Mouse (Mus musculus): Measurements from ENCODE around the gene Etnk1. TPM values are rescaled to one million over a fixed set of nuclear protein-coding genes. Genes with fewer than 3 reads are reported as not detected.

The Etnk1 gene
- total and polyA plus RNA-seq, 3 experiments: 29.9 to 37.0 (median 33.6) TPM

- Histone ChIP-seq H3K4me1 (ENCODE audit: control insufficient read depth in 1 of 2, insufficient read depth in 2 of 2, low read length in 2 of 2) (no peaks in the 10 kb centered on the region), H3K27me3 (ENCODE audit: control insufficient read depth in 1 of 2, insufficient read depth in 2 of 2, low read length in 2 of 2) (no peaks in the 10 kb centered on the region; a peak in 1 of 4 replicates), H3K9me3 (replicated peaks; ENCODE audit: insufficient read depth, low read length) (no peaks in the 10 kb centered on the region), H3K4me3 (ENCODE audit: control insufficient read depth in 1 of 2, insufficient read depth in 1 of 2, low read depth in 2 of 2, low read length in 2 of 2) (no peak overlapping the region), H3K9ac (ENCODE audit: control insufficient read depth, low read depth, low read length, poor library complexity, severe bottlenecking) (no peak overlapping the region), H3K79me2 (ENCODE audit: control insufficient read depth, insufficient read depth, low read length, poor library complexity) (no peaks in the 10 kb centered on the region), H3K27ac (ENCODE audit: control insufficient read depth, low read depth, low read length) (no peak overlapping the region), H3K36me3 (ENCODE audit: control insufficient read depth in 1 of 2, insufficient read depth in 2 of 2, low read length in 2 of 2) (no peaks in the 10 kb centered on the region)
- TF ChIP-seq POLR2A (IDR thresholded peaks at IDR 0.05; ENCODE audit: control insufficient read depth in 1 of 2, insufficient read depth in 1 of 2, low read depth in 1 of 2, low read length in 2 of 2, poor library complexity in 1 of 2): no peak
- TF ChIP-seq ELF1 (IDR thresholded peaks at IDR 0.05; ENCODE audit: low read depth, low read length): no peak
- TF ChIP-seq RAD21 (IDR thresholded peaks at IDR 0.05; ENCODE audit: low read depth, low read length): no peak
- no peak for TF ChIP-seq RCOR1 (IDR thresholded peaks at IDR 0.05; ENCODE audit: low read depth, low read length)
- TF ChIP-seq UBTF (IDR thresholded peaks at IDR 0.05; ENCODE audit: borderline replicate concordance, insufficient read depth, low read depth, low read length): no peak
- TF ChIP-seq ZNF384 (IDR thresholded peaks at IDR 0.05; ENCODE audit: low read depth, low read length): no peak
- no peak for TF ChIP-seq ZKSCAN1 (IDR thresholded peaks at IDR 0.05; ENCODE audit: low read depth, low read length)
- TF ChIP-seq JUND (IDR thresholded peaks at IDR 0.05; ENCODE audit: low read depth, low read length): no peak
- no peak for TF ChIP-seq TCF12 (IDR thresholded peaks at IDR 0.05; ENCODE audit: low read depth, low read length)
- TF ChIP-seq TBP (IDR thresholded peaks at IDR 0.05; ENCODE audit: low read depth, low read length): no peak
- no peak for TF ChIP-seq GABPA (IDR thresholded peaks at IDR 0.05; ENCODE audit: low read depth, low read length)
- TF ChIP-seq MEF2A (IDR thresholded peaks at IDR 0.05; ENCODE audit: extremely low read depth, insufficient replicate concordance, low read depth, low read length, poor library complexity, severe bottlenecking): no peak
- TF ChIP-seq MAZ (IDR thresholded peaks at IDR 0.05; ENCODE audit: low read depth, low read length): no peak
- TF ChIP-seq CHD2 (IDR thresholded peaks at IDR 0.05; ENCODE audit: low read length): no peak
- TF ChIP-seq MXI1 (IDR thresholded peaks at IDR 0.05; ENCODE audit: low read depth, low read length): no peak
- TF ChIP-seq MYC (IDR thresholded peaks at IDR 0.05; ENCODE audit: low read depth, low read length): no peak
- DNase-seq (ENCODE audit: low read depth, low spot score): no peak
Measured at GRCm38 (mm10) chr6:143259870-143260559, 93.0 kb downstream of the Etnk1 start.

DNA sequence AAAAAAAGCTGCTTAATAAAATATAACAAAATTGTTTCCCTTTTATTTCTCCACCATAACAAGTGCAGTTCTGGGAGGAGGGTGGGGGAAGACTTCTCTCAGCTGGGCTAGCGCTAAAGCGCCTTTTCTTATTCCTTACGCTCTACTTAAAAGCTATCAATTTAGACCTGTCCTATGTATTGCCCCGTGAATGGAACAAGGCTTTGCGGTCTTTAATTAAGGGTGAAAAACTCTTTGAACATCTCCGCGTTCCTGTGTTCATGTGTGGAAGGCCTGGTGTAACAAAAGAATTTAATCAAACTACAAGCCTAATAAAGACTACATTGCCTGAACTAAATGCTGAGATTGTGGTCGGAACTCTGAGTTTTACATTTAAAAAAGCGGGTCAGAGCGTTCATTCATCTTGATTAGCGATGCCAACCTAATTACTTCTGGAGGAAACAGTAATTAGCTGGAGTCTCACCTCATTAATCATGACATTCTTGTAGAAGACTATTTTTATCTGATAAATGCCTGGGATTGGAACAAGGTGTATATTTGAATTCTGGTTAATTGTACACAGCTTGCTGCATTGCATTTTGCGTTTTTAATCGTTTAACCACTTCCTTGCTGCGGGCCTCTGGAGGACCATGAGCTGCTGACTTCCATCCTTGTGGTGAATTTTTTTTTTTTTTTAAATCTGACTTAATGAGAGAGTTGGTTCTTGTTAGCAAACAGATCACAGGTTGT, 93.7 kb downstream of the Etnk1 start:
- Histone ChIP-seq H3K27ac (ENCODE audit: control insufficient read depth, low read depth, low read length) (no peak overlapping the region), H3K9ac (ENCODE audit: control insufficient read depth, low read depth, low read length, poor library complexity, severe bottlenecking) (no peak overlapping the region), H3K36me3 (ENCODE audit: control insufficient read depth in 1 of 2, insufficient read depth in 2 of 2, low read length in 2 of 2) (no peaks in the 10 kb centered on the region), H3K79me2 (ENCODE audit: control insufficient read depth, insufficient read depth, low read length, poor library complexity) (no peaks in the 10 kb centered on the region), H3K27me3 (ENCODE audit: control insufficient read depth in 1 of 2, insufficient read depth in 2 of 2, low read length in 2 of 2) (no peaks in the 10 kb centered on the region; a peak in 1 of 4 replicates), H3K4me3 (ENCODE audit: control insufficient read depth in 1 of 2, insufficient read depth in 1 of 2, low read depth in 2 of 2, low read length in 2 of 2) (no peak overlapping the region), H3K9me3 (replicated peaks; ENCODE audit: insufficient read depth, low read length) (no peaks in the 10 kb centered on the region), H3K4me1 (ENCODE audit: control insufficient read depth in 1 of 2, insufficient read depth in 2 of 2, low read length in 2 of 2) (no peaks in the 10 kb centered on the region)
- no peak for TF ChIP-seq CHD2 (IDR thresholded peaks at IDR 0.05; ENCODE audit: low read length)
- TF ChIP-seq GATA1 (IDR thresholded peaks at IDR 0.05; ENCODE audit: low read depth, low read length): no peak
- no peak for TF ChIP-seq ZC3H11A (IDR thresholded peaks at IDR 0.05; ENCODE audit: low read depth, low read length)
- TF ChIP-seq NRF1 (IDR thresholded peaks at IDR 0.05; ENCODE audit: insufficient read depth, low read depth, low read length, poor library complexity, severe bottlenecking): no peak
- TF ChIP-seq BHLHE40 (IDR thresholded peaks at IDR 0.05; ENCODE audit: borderline replicate concordance, low read depth, low read length): no peak
- TF ChIP-seq RCOR1 (IDR thresholded peaks at IDR 0.05; ENCODE audit: low read depth, low read length): no peak
- no peak for TF ChIP-seq ELF1 (IDR thresholded peaks at IDR 0.05; ENCODE audit: low read depth, low read length)
- TF ChIP-seq USF1 (IDR thresholded peaks at IDR 0.05; ENCODE audit: low read depth, low read length): no peak
- TF ChIP-seq GABPA (IDR thresholded peaks at IDR 0.05; ENCODE audit: low read depth, low read length): no peak
- no peak for TF ChIP-seq POLR2A (IDR thresholded peaks at IDR 0.05; ENCODE audit: control insufficient read depth in 1 of 2, insufficient read depth in 1 of 2, low read depth in 1 of 2, low read length in 2 of 2, poor library complexity in 1 of 2)
- no peak for TF ChIP-seq USF2 (IDR thresholded peaks at IDR 0.05; ENCODE audit: borderline replicate concordance in 1 of 2, insufficient read depth in 1 of 2, low read depth in 1 of 2, low read length in 2 of 2)
- TF ChIP-seq CHD1 (IDR thresholded peaks at IDR 0.05; ENCODE audit: low read depth, low read length): no peak
- TF ChIP-seq MXI1 (IDR thresholded peaks at IDR 0.05; ENCODE audit: low read depth, low read length): no peak
- no peak for TF ChIP-seq MAFK (IDR thresholded peaks at IDR 0.05; ENCODE audit: borderline replicate concordance, low read depth, low read length)
- TF ChIP-seq HCFC1 (IDR thresholded peaks at IDR 0.05; ENCODE audit: low read depth, low read length): no peak
- no peak for TF ChIP-seq JUND (IDR thresholded peaks at IDR 0.05; ENCODE audit: low read depth, low read length)
- no peak for TF ChIP-seq SIN3A (IDR thresholded peaks at IDR 0.05; ENCODE audit: low read length)
- no peak for TF ChIP-seq MYC (IDR thresholded peaks at IDR 0.05; ENCODE audit: low read depth, low read length)
- TF ChIP-seq EP300 (IDR thresholded peaks at IDR 0.05; ENCODE audit: low read depth in 1 of 2, low read length in 2 of 2): no peak
- no peak for DNase-seq (ENCODE audit: low read depth, low spot score)

Measured in MEL (cell line).